Mouse (Mus musculus) stomach, embryonic 14.5 days (tissue): ENCODE results near the gene Ralbp1. TPM values are rescaled to one million over a fixed set of nuclear protein-coding genes. Genes with fewer than 3 reads are reported as not detected.

Source experiments
- ATAC-seq: fragments of 200-750 bp; cut with Nextera tagmentation; 2 replicates; pipeline ENCODE4 v1.8.0; 2017; ENCODE audit warnings: low read depth, moderate TSS enrichment; ENCODE audit not compliant: insufficient number of reproducible peaks, insufficient read depth, low FRiP score
- H3K27ac ChIP-seq: fragments of 300-500 bp; sonication (generic); 2 replicates; pipeline ENCODE4 v1.5.1; 2014; ENCODE audit warnings: mild to moderate bottlenecking, low read length, moderate library complexity, mixed read lengths
- H3K27me3 ChIP-seq: fragments of 300-500 bp; sonication (generic); 2 replicates; pipeline ENCODE4 v1.6.1; 2014; ENCODE audit warnings: low read length, control low read depth, mixed read lengths; ENCODE audit not compliant: control insufficient read depth, insufficient read depth
- H3K36me3 ChIP-seq: fragments of 300-500 bp; sonication (generic); 2 replicates; pipeline ENCODE4 v1.6.1; 2014; ENCODE audit warnings: mild to moderate bottlenecking, control low read depth, low read length, moderate library complexity, mixed read lengths; ENCODE audit not compliant: control insufficient read depth, insufficient read depth
- H3K4me1 ChIP-seq: fragments of 300-500 bp; sonication (generic); 2 replicates; pipeline ENCODE4 v1.6.1; 2014; ENCODE audit warnings: low read length, control low read depth, mixed read lengths; ENCODE audit not compliant: control insufficient read depth, insufficient read depth
- H3K4me2 ChIP-seq: fragments of 300-500 bp; sonication (generic); replicated peaks from 2 replicates; pipeline ENCODE4 v1.6.1; 2014; ENCODE audit warnings: low read depth, low read length, control low read depth
- H3K4me3 ChIP-seq: fragments of 300-500 bp; sonication (generic); 2 replicates; pipeline ENCODE4 v1.5.1; 2014; ENCODE audit warnings: low read depth, low read length, control low read depth
- H3K9ac ChIP-seq: fragments of 300-500 bp; sonication (generic); replicated peaks from 2 replicates; pipeline ENCODE4 v1.6.1; 2014; ENCODE audit warnings: low read depth, mild to moderate bottlenecking, control low read depth, low read length, moderate library complexity, mixed read lengths
- H3K9me3 ChIP-seq: fragments of 300-500 bp; sonication (generic); 2 replicates; pipeline ENCODE4 v1.6.1; 2016; ENCODE audit warnings: low read depth, low read length, control low read depth; ENCODE audit not compliant: control insufficient read depth
- WGBS: fragments of 180-500 bp; shearing (Covaris S2); extraction: QIAGEN DNeasy Blood & Tissue Kit; methylation state at CpG from one replicate; pipeline ENCODE4 v1.1.7; 2014; 5-methylcytosine and 5-hydroxymethylcytosine counted together
- polyA plus RNA-seq: library from polyadenylated mRNA; unstranded; fragments of >200 nt; fragmentation: Nextera tagmentation; extraction: Ambion mirVana; gene quantifications from 2 replicates; pipeline ENCODE4 v1.2.1, GENCODE M21; 2014

Ralbp1 gene
- polyA plus RNA-seq, 1 experiment from 2014 or later, result 97.3 TPM

- no peak overlapping the region for H3K9ac ChIP-seq
- no peak for ATAC-seq
- H3K4me1 ChIP-seq, result peaks cover 2% of the 10 kb centered on the region; the same call in 1 of the 2 replicates
- no peak overlapping the region for H3K4me3 ChIP-seq
- no peak overlapping the region for H3K27ac ChIP-seq
- 93% methylated on average over 5 of the region's 5 CpGs for WGBS
- H3K9me3 ChIP-seq, result no peaks in the 10 kb centered on the region
- H3K4me2 ChIP-seq, result no peak overlapping the region
- H3K36me3 ChIP-seq, result peaks cover 48% of the 10 kb centered on the region
- no peaks in the 10 kb centered on the region for H3K27me3 ChIP-seq
These were observed 63.2 kb downstream of the Ralbp1 start for GRCm38 (mm10) chr17:65822423-65822822.

GRCm38 (mm10) chr17:65820197-65820596, 65.4 kb downstream of the Ralbp1 start:
- H3K4me3 ChIP-seq, result no peak overlapping the region
- peaks cover 54% of the 10 kb centered on the region for H3K36me3 ChIP-seq
- no peaks in the 10 kb centered on the region for H3K9me3 ChIP-seq
- H3K9ac ChIP-seq, result no peak overlapping the region
- 76% methylated on average over 5 of the region's 5 CpGs for WGBS
- H3K4me2 ChIP-seq, result no peak overlapping the region
- peaks cover 2% of the 10 kb centered on the region; the same call in 1 of the 2 replicates for H3K4me1 ChIP-seq
- H3K27me3 ChIP-seq, result no peaks in the 10 kb centered on the region
- no peak for ATAC-seq
- no peak overlapping the region for H3K27ac ChIP-seq

GRCm38 (mm10) chr17:65813763-65814162, 71.8 kb downstream of the Ralbp1 start:
- Histone ChIP-seq H3K9me3 (no peaks in the 10 kb centered on the region), H3K36me3 (peaks cover 56% of the 10 kb centered on the region), H3K4me3 (no peak overlapping the region), H3K4me1 (no peaks in the 10 kb centered on the region), H3K27ac (no peak overlapping the region), H3K27me3 (no peaks in the 10 kb centered on the region), H3K4me2 (no peak overlapping the region), H3K9ac (no peak overlapping the region)
- no peak for ATAC-seq
- 90% methylated on average over 8 of the region's 8 CpGs for WGBS

- 73% methylated on average over 5 of the region's 5 CpGs for WGBS
- Histone ChIP-seq H3K36me3 (peaks cover 45% of the 10 kb centered on the region), H3K4me1 (no peaks in the 10 kb centered on the region), H3K9ac (no peak overlapping the region), H3K9me3 (no peaks in the 10 kb centered on the region), H3K27me3 (no peaks in the 10 kb centered on the region), H3K4me3 (no peak overlapping the region), H3K27ac (no peak overlapping the region), H3K4me2 (no peak overlapping the region)
- no peak for ATAC-seq
These were observed 74.6 kb downstream of the Ralbp1 start for GRCm38 (mm10) chr17:65811032-65811431.

- Histone ChIP-seq H3K27ac (no peak overlapping the region), H3K4me2 (no peak overlapping the region), H3K27me3 (no peaks in the 10 kb centered on the region), H3K4me3 (no peak overlapping the region), H3K9ac (no peak overlapping the region), H3K36me3 (peaks cover 18% of the 10 kb centered on the region), H3K9me3 (no peaks in the 10 kb centered on the region), H3K4me1 (no peaks in the 10 kb centered on the region)
- ATAC-seq, result no peak
- 73% methylated on average over 2 of the region's 2 CpGs for WGBS
These were observed 79.2 kb downstream of the Ralbp1 start for GRCm38 (mm10) chr17:65806416-65806815.

- Histone ChIP-seq H3K4me2 (no peak overlapping the region), H3K4me1 (no peaks in the 10 kb centered on the region), H3K27ac (no peak overlapping the region), H3K9me3 (no peaks in the 10 kb centered on the region), H3K9ac (no peak overlapping the region), H3K4me3 (no peak overlapping the region), H3K36me3 (peaks cover 15% of the 10 kb centered on the region), H3K27me3 (no peaks in the 10 kb centered on the region)
- 79% methylated on average over 4 of the region's 4 CpGs for WGBS
- no peak for ATAC-seq
These were observed 79.6 kb downstream of the Ralbp1 start for GRCm38 (mm10) chr17:65805966-65806365.

- H3K4me1 ChIP-seq, result no peaks in the 10 kb centered on the region
- WGBS, result 74% methylated on average over 4 of the region's 4 CpGs
- no peak overlapping the region for H3K27ac ChIP-seq
- no peaks in the 10 kb centered on the region for H3K9me3 ChIP-seq
- H3K27me3 ChIP-seq, result no peaks in the 10 kb centered on the region
- no peak for ATAC-seq
- no peak overlapping the region for H3K9ac ChIP-seq
- H3K36me3 ChIP-seq, result peaks cover 11% of the 10 kb centered on the region
- no peak overlapping the region for H3K4me2 ChIP-seq
- no peak overlapping the region for H3K4me3 ChIP-seq
These were observed 83.6 kb downstream of the Ralbp1 start for GRCm38 (mm10) chr17:65802026-65802425.

- no peaks in the 10 kb centered on the region for H3K27me3 ChIP-seq
- no peaks in the 10 kb centered on the region for H3K4me1 ChIP-seq
- H3K4me2 ChIP-seq, result no peak overlapping the region
- WGBS, result 90% methylated on average over 6 of the region's 6 CpGs
- H3K36me3 ChIP-seq, result peaks cover 7% of the 10 kb centered on the region
- no peaks in the 10 kb centered on the region for H3K9me3 ChIP-seq
- no peak overlapping the region for H3K9ac ChIP-seq
- H3K27ac ChIP-seq, result no peak overlapping the region
- no peak overlapping the region for H3K4me3 ChIP-seq
- ATAC-seq, result no peak
These were observed 85.1 kb downstream of the Ralbp1 start for GRCm38 (mm10) chr17:65800451-65800850.

- no peak overlapping the region for H3K4me3 ChIP-seq
- no peaks in the 10 kb centered on the region for H3K27me3 ChIP-seq
- no peaks in the 10 kb centered on the region for H3K4me1 ChIP-seq
- no peak for ATAC-seq
- H3K4me2 ChIP-seq, result no peak overlapping the region
- no peak overlapping the region for H3K27ac ChIP-seq
- no peak overlapping the region for H3K9ac ChIP-seq
- H3K9me3 ChIP-seq, result no peaks in the 10 kb centered on the region
- 91% methylated on average over 1 of the region's 1 CpGs for WGBS
- no peaks in the 10 kb centered on the region for H3K36me3 ChIP-seq
These were observed 86.2 kb downstream of the Ralbp1 start for GRCm38 (mm10) chr17:65799353-65799752.
